Mouse (Mus musculus): ENCODE data around the gene Purb. TPM values are rescaled to one million over a fixed set of nuclear protein-coding genes. Genes with fewer than 3 reads are reported as not detected.
"Not testable (repeated sequence)": the region's sequence is repeated elsewhere in the genome, so short reads cannot be mapped to it uniquely, and the experiment has no call there.

Purb gene
- total RNA-seq, 2 experiments from 2014 or later = 29.5 to 31.0 TPM

- peak; percentile 99 to 100 for DNase-seq
Observed at GRCm38 (mm10) chr11:6444077-6444853, 31.5 kb downstream of the Purb start, which contains the start of gene H2afv. H2afv (minus strand) TSS chr11:6444443.

GRCm38 (mm10) chr11:6443727-6444076 is 32.0 kb downstream of the Purb start:
- no peak for DNase-seq

GRCm38 (mm10) chr11:6443102-6443501 is 32.6 kb downstream of the Purb start:
- no peak for DNase-seq

- DNase-seq = no peak
Observed at GRCm38 (mm10) chr11:6442566-6442965, 33.2 kb downstream of the Purb start.

GRCm38 (mm10) chr11:6440171-6440570 is 35.5 kb downstream of the Purb start:
- DNase-seq = no peak

GRCm38 (mm10) chr11:6437667-6438066 is 38.0 kb downstream of the Purb start:
- no peak for DNase-seq

GRCm38 (mm10) chr11:6436442-6436841 is 39.3 kb downstream of the Purb start:
- peak; percentile 27 to 46 for DNase-seq

- no peak for DNase-seq
Observed at GRCm38 (mm10) chr11:6430186-6430585, 45.5 kb downstream of the Purb start.

- DNase-seq = no peak
Observed at GRCm38 (mm10) chr11:6420722-6421350, 54.9 kb downstream of the Purb start.

GRCm38 (mm10) chr11:6420283-6420703 is 55.4 kb downstream of the Purb start:
- DNase-seq = no peak

- DNase-seq = not testable (repeated sequence)
Observed at GRCm38 (mm10) chr11:6419156-6419555, 56.6 kb downstream of the Purb start.

- DNase-seq = no peak
Observed at GRCm38 (mm10) chr11:6418751-6419150, 57.0 kb downstream of the Purb start.

Small RNA genes lying within 50 kb of the gene (microRNA-seq; reads per million reads assigned to microRNA genes)
- gene Gm22123 = 0.54 to 1.9 reads per million in 2 experiments

Other genes with a start within 250 kb of the Purb start
- not detected for gene Npc1l1, start 245.8 kb downstream of the Purb start, total RNA-seq (2021)
- 10 to 100 TPM; 22.1 to 25.0 TPM for gene Ddx56, start 208.1 kb downstream of the Purb start, total RNA-seq (2021)
- gene Tmed4, start 201.0 kb downstream of the Purb start, total RNA-seq (2021) = 100 to 1,000 TPM in 1 of 2 experiments, 10 to 100 TPM in 1; 98.8 to 112 TPM
- gene Ogdh, start 184.3 kb downstream of the Purb start, total RNA-seq (2021) = 1,000 to 10,000 TPM; 1,837 to 1,914 TPM
- gene Zmiz2, start 86.8 kb downstream of the Purb start, total RNA-seq (2021) = 10 to 100 TPM; 33.8 to 37.0 TPM
- 100 to 1,000 TPM; 304 to 366 TPM for gene Ppia, start 60.5 kb downstream of the Purb start, total RNA-seq (2021)
- gene H2afv, start 31.5 kb downstream of the Purb start, total RNA-seq (2021) = 10 to 100 TPM; 71.4 to 86.8 TPM
- 1 to 10 TPM; 1.6 to 2.9 TPM for gene Myo1g, start 45.0 kb upstream of the Purb start, total RNA-seq (2021)
- 10 to 100 TPM; 24.7 to 26.0 TPM for gene Ccm2, start 71.0 kb upstream of the Purb start, total RNA-seq (2021)
- 1 to 10 TPM in 1 of 2 experiments, under 1 TPM in 1; 0.62 to 1.2 TPM for gene Nacad, start 130.1 kb upstream of the Purb start, total RNA-seq (2021)
- gene Tbrg4, start 150.2 kb upstream of the Purb start, total RNA-seq (2021) = 100 to 1,000 TPM; 103 to 107 TPM
- not detected for gene Wap, start 162.7 kb upstream of the Purb start, total RNA-seq (2021)
- 1 to 10 TPM; 7.6 to 7.9 TPM for gene Ramp3, start 182.6 kb upstream of the Purb start, total RNA-seq (2021)

All from heart, adult 18-20 months (tissue).